Mouse (Mus musculus): Measurements from ENCODE around the gene Zfp58. TPM values are rescaled to one million over a fixed set of nuclear protein-coding genes. Genes with fewer than 3 reads are reported as not detected.
A peak's percentile ranks its signal among the peaks of the same experiment; 100 is the strongest.
"Not testable (repeated sequence)": the region's sequence is repeated elsewhere in the genome, so short reads cannot be mapped to it uniquely, and the experiment has no call there.

Zfp58 gene
- polyA plus RNA-seq, 1 experiment: 1.3 TPM

DNA sequence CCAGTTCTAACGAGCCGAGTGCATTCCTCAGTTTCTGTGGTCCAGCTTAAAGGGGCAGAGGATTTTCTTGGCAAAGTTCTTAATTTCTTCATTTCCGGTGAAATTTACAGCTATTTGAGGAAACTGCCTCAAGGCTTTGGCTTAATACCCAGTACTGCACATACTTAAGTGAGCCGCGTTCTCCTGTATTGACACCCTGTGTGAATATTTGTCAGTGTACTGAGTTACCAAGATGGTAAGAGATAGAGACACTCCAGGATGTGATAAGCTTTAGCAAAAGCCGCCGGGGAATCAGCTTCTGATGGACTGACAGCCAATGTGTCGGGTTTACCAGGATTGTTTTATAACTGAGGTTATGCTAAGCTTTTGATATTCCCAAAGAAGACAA lies 15.9 kb downstream of the Zfp58 start:
- peaks cover 3% of the 10 kb centered on the region; the same call in 1 of the 2 replicates for H3K4me1 ChIP-seq (ENCODE audit: control insufficient read depth, insufficient read depth, low read length)
- peaks cover 1% of the 10 kb centered on the region; the same call in 1 of the 2 replicates for H3K36me3 ChIP-seq (ENCODE audit: control insufficient read depth, insufficient read depth, low read length)
- WGBS: 36% methylated on average over 8 of the region's 8 CpGs
- no peaks in the 10 kb centered on the region for H3K27me3 ChIP-seq (replicated peaks; ENCODE audit: control insufficient read depth, insufficient read depth, low read length)
- DNase-seq: no peak
- TF ChIP-seq POLR2A (IDR thresholded peaks at IDR 0.05; ENCODE audit: low read depth, low read length): no peak
- no peak for TF ChIP-seq CTCF (conservative IDR thresholded peaks at IDR 0.05; ENCODE audit: insufficient read depth, insufficient read length, low read depth, low read length)
- H3K27ac ChIP-seq (ENCODE audit: insufficient read depth, low read depth, low read length): peak overlapping the region; percentile 58
- peak overlapping the region; percentile 80 for H3K4me3 ChIP-seq (ENCODE audit: insufficient read depth, low read depth, low read length)

DNA sequence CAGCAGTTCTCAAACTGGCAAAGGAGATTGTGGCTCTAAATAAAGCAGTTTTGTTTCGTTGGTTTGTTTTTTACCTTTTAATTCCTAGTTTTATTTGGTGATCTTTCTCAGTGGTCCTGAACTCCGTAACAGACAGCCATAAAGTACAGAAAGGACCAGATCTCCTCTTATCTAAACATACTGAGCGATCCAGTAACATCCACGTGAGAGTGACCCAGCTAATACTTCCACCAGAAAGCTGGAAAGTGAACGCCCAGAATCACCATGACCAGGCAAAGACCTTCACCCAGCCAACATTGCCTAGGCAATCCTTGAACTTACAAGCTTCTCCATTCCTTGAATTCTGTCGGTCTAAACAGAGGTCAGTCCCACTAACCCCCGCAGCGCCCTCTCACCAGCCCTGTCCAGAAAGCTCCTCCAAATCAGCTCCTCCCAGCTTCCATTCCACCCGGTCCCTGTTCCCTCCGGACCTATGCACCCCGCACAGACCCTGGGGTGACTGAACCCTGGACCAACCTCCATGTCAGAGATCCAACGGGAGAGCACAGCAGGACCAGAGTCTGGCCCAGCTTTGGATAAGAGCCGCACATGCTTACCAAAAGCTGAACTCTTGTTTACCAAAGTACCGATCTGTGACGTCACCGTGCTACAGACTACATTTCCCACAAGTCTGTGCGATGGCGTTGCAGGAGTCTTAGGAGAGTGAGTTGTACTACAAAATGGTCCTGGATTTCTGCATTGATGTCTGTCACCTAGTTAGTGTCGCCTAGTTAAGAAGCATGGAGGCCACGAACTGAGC lies 16.5 kb downstream of the Zfp58 start, which contains the start of gene Zfp874b:
Zfp874b (minus strand) TSS at position 634 of the 799 bp plus-strand sequence.
- peak; percentile 96 for DNase-seq
- Histone ChIP-seq H3K27ac (ENCODE audit: insufficient read depth, low read depth, low read length) (peak within 1 kb of the TSS; percentile 82), H3K36me3 (ENCODE audit: control insufficient read depth, insufficient read depth, low read length) (peaks cover 1% of the 10 kb centered on the region; the same call in 1 of the 2 replicates), H3K27me3 (replicated peaks; ENCODE audit: control insufficient read depth, insufficient read depth, low read length) (no peaks in the 10 kb centered on the region), H3K4me3 (ENCODE audit: insufficient read depth, low read depth, low read length) (peak within 1 kb of the TSS; percentile 80), H3K4me1 (ENCODE audit: control insufficient read depth, insufficient read depth, low read length) (peaks cover 3% of the 10 kb centered on the region; the same call in 1 of the 2 replicates)
- WGBS: 2% methylated on average over 20 of the region's 20 CpGs
- no peak for TF ChIP-seq CTCF (conservative IDR thresholded peaks at IDR 0.05; ENCODE audit: insufficient read depth, insufficient read length, low read depth, low read length)
- no peak for TF ChIP-seq POLR2A (IDR thresholded peaks at IDR 0.05; ENCODE audit: low read depth, low read length)

DNA sequence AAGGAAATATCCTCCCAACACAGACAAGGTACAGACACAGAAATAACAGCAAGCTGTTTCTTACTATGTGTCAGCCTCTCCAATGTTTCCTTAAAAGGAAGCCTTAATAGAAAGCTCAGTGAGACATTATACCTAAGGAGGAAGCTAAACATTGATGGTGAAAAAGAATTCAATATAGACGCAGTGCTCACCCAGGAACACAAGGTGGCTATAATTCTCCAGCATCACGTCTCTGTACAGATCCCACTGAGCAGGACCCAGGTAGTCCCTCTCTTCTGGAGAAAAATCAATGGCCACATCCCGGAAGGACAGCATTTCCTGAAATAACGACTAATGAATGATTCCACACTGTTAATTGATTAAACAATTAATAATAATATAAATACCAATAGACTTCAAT lies 18.8 kb downstream of the Zfp58 start:
- no peak for DNase-seq
- no peak overlapping the region for H3K4me3 ChIP-seq (ENCODE audit: insufficient read depth, low read depth, low read length)

DNA sequence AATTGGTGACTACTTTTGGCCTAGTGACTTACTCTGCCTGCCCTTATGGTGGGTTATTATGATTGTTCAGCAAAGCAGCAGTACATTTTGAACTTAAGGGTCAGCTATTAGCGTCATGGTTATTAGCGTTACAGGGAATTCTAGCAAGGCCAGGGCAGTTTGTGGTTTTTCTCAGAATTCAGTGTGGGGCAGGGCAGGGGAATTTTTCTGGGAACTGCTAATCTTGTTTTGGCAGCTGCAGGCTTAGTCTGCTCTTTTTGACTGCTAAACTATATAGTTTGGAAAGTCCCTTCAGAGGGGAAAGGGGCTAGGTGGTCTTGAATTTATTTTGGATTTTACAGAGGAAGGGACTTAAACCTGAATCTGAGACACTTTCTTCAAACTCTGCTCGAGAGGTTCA lies 31.1 kb downstream of the Zfp58 start:
- 82% methylated on average over 3 of the region's 3 CpGs for WGBS
- no peak for DNase-seq
- H3K4me3 ChIP-seq (ENCODE audit: insufficient read depth, low read depth, low read length): no peak overlapping the region
- H3K27me3 ChIP-seq (replicated peaks; ENCODE audit: control insufficient read depth, insufficient read depth, low read length): no peaks in the 10 kb centered on the region
- TF ChIP-seq POLR2A (IDR thresholded peaks at IDR 0.05; ENCODE audit: low read depth, low read length): no peak
- TF ChIP-seq CTCF (conservative IDR thresholded peaks at IDR 0.05; ENCODE audit: insufficient read depth, insufficient read length, low read depth, low read length): no peak
- H3K4me1 ChIP-seq (ENCODE audit: control insufficient read depth, insufficient read depth, low read length): no peaks in the 10 kb centered on the region
- H3K36me3 ChIP-seq (ENCODE audit: control insufficient read depth, insufficient read depth, low read length): peaks cover 7% of the 10 kb centered on the region
- no peak overlapping the region for H3K27ac ChIP-seq (ENCODE audit: insufficient read depth, low read depth, low read length)

More for the DNA sequence above, 18.8 kb downstream of the Zfp58 start:
- Histone ChIP-seq H3K27me3 (replicated peaks; ENCODE audit: control insufficient read depth, insufficient read depth, low read length) (no peaks in the 10 kb centered on the region), H3K27ac (ENCODE audit: insufficient read depth, low read depth, low read length) (no peak overlapping the region), H3K36me3 (ENCODE audit: control insufficient read depth, insufficient read depth, low read length) (peaks cover 5% of the 10 kb centered on the region), H3K4me1 (ENCODE audit: control insufficient read depth, insufficient read depth, low read length) (peaks cover 3% of the 10 kb centered on the region; the same call in 1 of the 2 replicates)
- no peak for TF ChIP-seq CTCF (conservative IDR thresholded peaks at IDR 0.05; ENCODE audit: insufficient read depth, insufficient read length, low read depth, low read length)
- TF ChIP-seq POLR2A (IDR thresholded peaks at IDR 0.05; ENCODE audit: low read depth, low read length): no peak
- WGBS: 76% methylated on average over 4 of the region's 4 CpGs

GRCm38 (mm10) chr13:67463506-67464185 lies 36.7 kb downstream of the Zfp58 start:
- not testable (repeated sequence) for H3K27me3 ChIP-seq (replicated peaks; ENCODE audit: control insufficient read depth, insufficient read depth, low read length); H3K36me3 ChIP-seq (ENCODE audit: control insufficient read depth, insufficient read depth, low read length); H3K4me1 ChIP-seq (ENCODE audit: control insufficient read depth, insufficient read depth, low read length); DNase-seq; H3K4me3 ChIP-seq (ENCODE audit: insufficient read depth, low read depth, low read length); H3K27ac ChIP-seq (ENCODE audit: insufficient read depth, low read depth, low read length)
- WGBS: 78% methylated on average over 3 of the region's 5 CpGs

DNA sequence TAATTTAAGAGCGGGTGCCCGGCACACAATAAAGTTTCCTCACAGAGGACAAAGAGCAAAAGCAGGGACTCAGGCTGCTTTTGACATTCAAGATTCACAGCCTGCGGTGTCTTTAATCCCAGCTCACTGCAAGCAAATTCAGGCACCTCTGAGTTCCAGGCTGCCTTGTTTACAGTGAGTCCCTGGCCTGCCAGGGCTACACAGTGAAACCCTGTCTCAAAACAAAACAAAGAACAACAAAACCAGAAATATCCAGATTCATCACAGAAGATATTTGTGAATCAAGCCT lies 48.4 kb downstream of the Zfp58 start:
- 0 out of 2 replicates have a peak, but pooled peaks cover 2% of the 10 kb centered on the region for H3K36me3 ChIP-seq (ENCODE audit: control insufficient read depth, insufficient read depth, low read length)
- under 1% methylated on average over 3 of the region's 3 CpGs for WGBS
- peak overlapping the region; percentile 86 for H3K27ac ChIP-seq (ENCODE audit: insufficient read depth, low read depth, low read length)
- no peaks in the 10 kb centered on the region for H3K27me3 ChIP-seq (replicated peaks; ENCODE audit: control insufficient read depth, insufficient read depth, low read length)
- TF ChIP-seq POLR2A (IDR thresholded peaks at IDR 0.05; ENCODE audit: low read depth, low read length) (no peak), CTCF (conservative IDR thresholded peaks at IDR 0.05; ENCODE audit: insufficient read depth, insufficient read length, low read depth, low read length) (no peak)
- H3K4me1 ChIP-seq (ENCODE audit: control insufficient read depth, insufficient read depth, low read length): no peaks in the 10 kb centered on the region
- peak overlapping the region; percentile 12; the same call in 1 of the 2 replicates for H3K4me3 ChIP-seq (ENCODE audit: insufficient read depth, low read depth, low read length)
- DNase-seq: no peak
